Mouse (Mus musculus) heart, postnatal 0 days (tissue): ENCODE measurements around the gene Xirp1.

Source experiments
- CTCF ChIP-seq: IDR thresholded peaks from 2 replicates; pipeline ENCODE4 v1.5.1; 2016; ENCODE audit warnings: antibody characterized with exemption, control low read depth, low read depth
- EP300 ChIP-seq: IDR thresholded peaks from 2 replicates; pipeline ENCODE4 v1.6.1; 2016; ENCODE audit warnings: antibody characterized with exemption, low read depth

DNA sequence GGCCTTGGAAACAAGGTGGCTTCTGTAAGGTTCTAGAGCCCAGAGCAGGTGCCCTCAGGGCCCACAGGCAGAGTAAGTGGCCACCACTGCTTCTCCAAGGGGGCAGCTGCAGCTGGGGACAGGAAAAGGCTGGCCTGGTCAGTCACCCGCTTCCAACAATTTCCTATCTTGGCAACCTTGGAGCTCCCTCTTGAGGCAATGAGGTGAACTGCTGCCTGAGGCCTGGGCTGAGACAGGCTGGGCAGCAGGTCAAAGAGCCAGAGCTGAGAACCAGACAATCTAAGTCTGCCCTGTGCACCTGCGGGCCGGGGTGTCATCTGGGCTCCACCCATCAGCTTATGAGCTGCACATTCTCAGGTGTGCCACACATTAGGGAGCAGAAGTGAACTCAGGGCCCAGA lies 49.8 kb upstream of the Xirp1 start:
- TF ChIP-seq CTCF, result peak; percentile 91
- TF ChIP-seq EP300, result no peak
